Mouse (Mus musculus): Measurements from ENCODE around the gene Arhgap40. TPM values are rescaled to one million over a fixed set of nuclear protein-coding genes. Genes with fewer than 3 reads are reported as not detected.

Arhgap40 gene
- total and polyA plus RNA-seq, 3 experiments = not detected

DNA sequence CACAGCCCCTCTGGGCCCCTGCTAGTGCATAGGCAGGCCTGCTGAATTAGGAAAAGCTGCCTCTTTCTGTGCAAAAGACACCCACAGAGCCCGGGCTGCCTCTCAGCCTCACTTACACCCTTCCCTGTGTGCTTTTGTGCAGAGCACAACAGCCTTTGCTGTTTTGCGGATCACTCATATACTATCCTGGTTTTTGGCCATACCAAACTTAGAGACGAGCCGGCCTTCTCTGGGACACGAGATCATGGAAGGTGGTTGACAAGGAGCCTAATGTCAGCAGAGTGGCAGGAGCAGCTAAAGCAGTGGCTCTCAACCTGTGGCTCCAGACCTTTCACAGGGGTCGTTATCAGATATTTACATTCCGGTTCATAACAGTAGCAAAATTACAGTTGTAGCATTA lies 9.4 kb upstream of the Arhgap40 start:
- H3K9me3 ChIP-seq (replicated peaks; ENCODE audit: low read length) = no peaks in the 10 kb centered on the region
- H3K27me3 ChIP-seq (replicated peaks) = peaks cover 5% of the 10 kb centered on the region
- no peak overlapping the region for H3K4me3 ChIP-seq (replicated peaks in 1 of 3; ENCODE audit: low read depth in 2 of 3, low read length in 2 of 3, poor library complexity in 1 of 3)
- no peak for DNase-seq (ENCODE audit: extremely low read depth)
- dilution Hi-C loops (cut with MboI; ENCODE audit: extremely low pct_ligation_motif_present, extremely low pct_unique_long_range_greater_than_20kb, low sequenced_read_pairs) (no loop called here), in situ Hi-C loops (cut with MboI; ENCODE audit: low pct_ligation_motif_present, low pct_unique_long_range_greater_than_20kb, low sequenced_read_pairs) (no loop called here)
- H3K27ac ChIP-seq (ENCODE audit: insufficient read depth, low read depth) = no peak overlapping the region
- TF ChIP-seq RAD21 (IDR thresholded peaks at IDR 0.05; ENCODE audit: low read depth, low read length) (no peak), SMC3 (IDR thresholded peaks at IDR 0.05; ENCODE audit: low read depth, low read length) (no peak), GABPA (IDR thresholded peaks at IDR 0.05; ENCODE audit: insufficient replicate concordance, low read depth, low read length) (no peak), NELFE (IDR thresholded peaks at IDR 0.05; ENCODE audit: low read depth, low read length) (no peak), MYC (IDR thresholded peaks at IDR 0.05; ENCODE audit: low read depth, low read length) (no peak), POLR2A (IDR thresholded peaks at IDR 0.05; ENCODE audit: low read depth, low read length) (no peak), ETS1 (conservative IDR thresholded peaks at IDR 0.05; ENCODE audit: low read depth, low read length) (no peak), JUND (conservative IDR thresholded peaks at IDR 0.05; ENCODE audit: low read depth, low read length) (no peak), ZMIZ1 (IDR thresholded peaks at IDR 0.05; ENCODE audit: low read depth, low read length) (no peak)
- H3K79me2 ChIP-seq (replicated peaks; ENCODE audit: control insufficient read depth, extremely low read depth, insufficient read depth, poor library complexity, severe bottlenecking) = no peaks in the 10 kb centered on the region
- peaks cover 3 to 18% of the 10 kb centered on the region in 2 experiments for H3K36me3 ChIP-seq (replicated peaks in 1 of 2; ENCODE audit: control insufficient read depth in 1 of 2, insufficient read depth in 1 of 2, low read length in 1 of 2)
- H3K9ac ChIP-seq (ENCODE audit: insufficient read depth, low read depth) = no peak overlapping the region
- H3K4me1 ChIP-seq (ENCODE audit: control insufficient read depth in 1 of 2, insufficient read depth in 2 of 2) = no peaks in the 10 kb centered on the region
- H3K4me2 ChIP-seq (ENCODE audit: insufficient read depth, low read depth, poor library complexity, severe bottlenecking) = no peak overlapping the region

DNA sequence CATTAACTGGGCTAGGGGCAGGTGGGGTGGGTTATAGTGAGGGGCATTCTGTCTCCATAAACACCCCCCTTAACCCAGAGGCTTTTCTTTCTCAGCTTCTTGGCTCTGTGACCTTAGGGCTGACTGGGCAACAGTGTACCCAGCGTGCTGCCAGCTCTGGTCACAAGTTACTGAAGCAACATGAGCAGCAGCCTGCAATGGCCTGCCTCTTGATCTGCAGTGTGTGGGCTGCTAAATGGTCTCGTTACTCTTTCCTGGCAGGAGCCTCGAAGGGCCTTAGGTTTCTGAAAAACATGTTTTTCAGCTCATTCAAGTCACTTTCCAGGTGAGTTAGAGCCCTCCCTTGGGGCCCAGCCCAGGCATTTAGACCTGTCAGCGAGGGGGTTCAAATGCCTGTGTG lies 8.9 kb upstream of the Arhgap40 start:
- dilution Hi-C loops (cut with MboI; ENCODE audit: extremely low pct_ligation_motif_present, extremely low pct_unique_long_range_greater_than_20kb, low sequenced_read_pairs) (no loop called here), in situ Hi-C loops (cut with MboI; ENCODE audit: low pct_ligation_motif_present, low pct_unique_long_range_greater_than_20kb, low sequenced_read_pairs) (no loop called here)
- Histone ChIP-seq H3K27ac (ENCODE audit: insufficient read depth, low read depth) (no peak overlapping the region), H3K79me2 (replicated peaks; ENCODE audit: control insufficient read depth, extremely low read depth, insufficient read depth, poor library complexity, severe bottlenecking) (no peaks in the 10 kb centered on the region), H3K9ac (ENCODE audit: insufficient read depth, low read depth) (no peak overlapping the region), H3K27me3 (replicated peaks) (peaks cover 5% of the 10 kb centered on the region), H3K36me3 (replicated peaks in 1 of 2; ENCODE audit: control insufficient read depth in 1 of 2, insufficient read depth in 1 of 2, low read length in 1 of 2) (peaks cover 3 to 14% of the 10 kb centered on the region in 2 experiments), H3K4me3 (replicated peaks in 1 of 3; ENCODE audit: low read depth in 2 of 3, low read length in 2 of 3, poor library complexity in 1 of 3) (no peak overlapping the region), H3K4me2 (ENCODE audit: insufficient read depth, low read depth, poor library complexity, severe bottlenecking) (no peak overlapping the region), H3K9me3 (replicated peaks; ENCODE audit: low read length) (no peaks in the 10 kb centered on the region), H3K4me1 (ENCODE audit: control insufficient read depth in 1 of 2, insufficient read depth in 2 of 2) (no peaks in the 10 kb centered on the region)
- no peak for DNase-seq (ENCODE audit: extremely low read depth)
- TF ChIP-seq E2F4 (IDR thresholded peaks at IDR 0.05; ENCODE audit: insufficient replicate concordance, low read depth, low read length) (no peak), ETS1 (conservative IDR thresholded peaks at IDR 0.05; ENCODE audit: low read depth, low read length) (no peak), USF1 (IDR thresholded peaks at IDR 0.05; ENCODE audit: low read depth, low read length) (no peak), SIN3A (IDR thresholded peaks at IDR 0.05; ENCODE audit: low read length) (no peak), PAX5 (IDR thresholded peaks at IDR 0.05; ENCODE audit: low read length) (no peak), TBP (conservative IDR thresholded peaks at IDR 0.05; ENCODE audit: low read depth, low read length) (no peak), HCFC1 (IDR thresholded peaks at IDR 0.05; ENCODE audit: low read depth, low read length) (no peak), KAT2A (IDR thresholded peaks at IDR 0.05; ENCODE audit: insufficient replicate concordance, low read length) (no peak), ZKSCAN1 (IDR thresholded peaks at IDR 0.05; ENCODE audit: borderline replicate concordance, low read depth, low read length) (no peak), JUND (conservative IDR thresholded peaks at IDR 0.05; ENCODE audit: low read depth, low read length) (no peak), ELF1 (IDR thresholded peaks at IDR 0.05; ENCODE audit: low read depth, low read length) (no peak), TCF12 (IDR thresholded peaks at IDR 0.05; ENCODE audit: low read depth, low read length) (no peak), POLR2AphosphoS2 (IDR thresholded peaks at IDR 0.05; ENCODE audit: low read depth, low read length) (no peak), IRF4 (IDR thresholded peaks at IDR 0.05; ENCODE audit: low read depth, low read length) (no peak), SMC3 (IDR thresholded peaks at IDR 0.05; ENCODE audit: low read depth, low read length) (no peak), UBTF (IDR thresholded peaks at IDR 0.05; ENCODE audit: low read depth, low read length) (no peak), ZMIZ1 (IDR thresholded peaks at IDR 0.05; ENCODE audit: low read depth, low read length) (no peak), GABPA (IDR thresholded peaks at IDR 0.05; ENCODE audit: insufficient replicate concordance, low read depth, low read length) (no peak), ZNF384 (IDR thresholded peaks at IDR 0.05; ENCODE audit: low read depth, low read length) (no peak)

All from CH12.LX (cell line).